ENCODE assay signal across 23 mouse cellular contexts in genomic region chr1:52141482-52141881, GRCm38 (mm10). TPM values are rescaled to one million over a fixed set of nuclear protein-coding genes. Genes with fewer than 3 reads are reported as not detected.
DNase-seq lines count a peak whose midpoint lies in the region; ATAC-seq and TF ChIP-seq lines count a peak whose summit lies in the region.
"Had no signal": no experiment of that assay in that cellular context is flagged by ENCODE, and none has a peak within 500 bp of the region (broad histone marks: within the 10 kb centered on the region; RNA-seq: fewer than 3 reads in every experiment).

No protein-coding gene starts in this region.

- H3K27ac ChIP-seq in heart, embryonic 10.5 days: peak overlapping the region; percentile 63
- peak overlapping the region; percentile 90 for H3K27ac ChIP-seq in CH12.LX (ENCODE audit: insufficient read depth, low read depth)
- no peak overlapping the region for H3K27ac ChIP-seq in forebrain, postnatal 0 days (ENCODE audit: low read depth, low read length)
- H3K27ac ChIP-seq: embryonic facial prominence, embryonic 13.5 days; forebrain, embryonic 13.5 days; heart, embryonic 15.5 days; kidney, embryonic 15.5 days had no signal

- peaks cover 25% of the 10 kb centered on the region for H3K4me1 ChIP-seq in heart, embryonic 10.5 days
- H3K4me1 ChIP-seq in CH12.LX (ENCODE audit: control insufficient read depth in 1 of 2, insufficient read depth in 2 of 2): peaks cover 29 to 84% of the 10 kb centered on the region in 2 experiments
- H3K4me1 ChIP-seq in forebrain, postnatal 0 days (ENCODE audit: insufficient read depth): no peaks in the 10 kb centered on the region
- H3K4me1 ChIP-seq: forebrain, embryonic 13.5 days had no signal

- no peaks in the 10 kb centered on the region for H3K9me3 ChIP-seq in heart, embryonic 10.5 days
- no peaks in the 10 kb centered on the region for H3K9me3 ChIP-seq in CH12.LX (replicated peaks; ENCODE audit: low read length)
- H3K9me3 ChIP-seq in forebrain, postnatal 0 days (ENCODE audit: low read length): no peaks in the 10 kb centered on the region
- H3K9me3 ChIP-seq: embryonic facial prominence, embryonic 13.5 days; forebrain, embryonic 13.5 days; heart, embryonic 15.5 days; kidney, embryonic 15.5 days had no signal

- no peak for DNase-seq in heart, embryonic 10.5 days (ENCODE audit: low spot score)
- DNase-seq in heart, postnatal 14 days: no peak
- DNase-seq in 416B (ENCODE audit: low read depth) (peak; percentile 60), CH12.LX (ENCODE audit: extremely low read depth) (no peak)
- DNase-seq in forebrain, postnatal 0 days: no peak
- DNase-seq in urinary bladder, postnatal 4 days (ENCODE audit: low spot score in 2 of 2): no peak
- DNase-seq: cerebellum, adult 18-20 months; cerebellum, postnatal 25 days; embryo, embryonic 11 days; gastrocnemius, postnatal 10 days; heart, adult 18-20 months; kidney, adult 11 months; kidney, postnatal 36 days; layer of hippocampus, postnatal 36 days; lung, adult 18-20 months; lung, postnatal 10 days; midbrain, embryonic 14.5 days had no signal

- TF ChIP-seq POLR2A in CH12.LX (IDR thresholded peaks at IDR 0.05; ENCODE audit: low read depth, low read length): no peak

- peak overlapping the region; percentile 13; the same call in 1 of the 2 replicates for H3K9ac ChIP-seq in CH12.LX (ENCODE audit: insufficient read depth, low read depth)
- H3K9ac ChIP-seq in forebrain, postnatal 0 days: no peak overlapping the region
- H3K9ac ChIP-seq: embryonic facial prominence, embryonic 13.5 days; forebrain, embryonic 13.5 days; heart, embryonic 15.5 days; kidney, embryonic 15.5 days had no signal

- no peak for TF ChIP-seq RAD21 in CH12.LX (IDR thresholded peaks at IDR 0.05; ENCODE audit: low read depth, low read length)

- ATAC-seq in megakaryocyte, adult 5-6 weeks (ENCODE audit: poor library complexity, severe bottlenecking): peak; percentile 90
- ATAC-seq in forebrain, postnatal 0 days: no peak
- ATAC-seq: forebrain, embryonic 13.5 days had no signal

- dilution Hi-C loops in CH12.LX (cut with MboI; ENCODE audit: extremely low pct_ligation_motif_present, extremely low pct_unique_long_range_greater_than_20kb, low sequenced_read_pairs): no loop called here

- 0 out of 2 replicates have a peak, but pooled peaks cover 2% of the 10 kb centered on the region for H3K79me2 ChIP-seq in CH12.LX (replicated peaks; ENCODE audit: control insufficient read depth, extremely low read depth, insufficient read depth, poor library complexity, severe bottlenecking)

- 42% methylated on average over 3 of the region's 3 CpGs for WGBS in heart, embryonic 10.5 days
- WGBS in forebrain, postnatal 0 days: 77% methylated on average over 3 of the region's 3 CpGs

- intact Hi-C loops in heart, postnatal 14 days (cut with DNase I): no loop called here

- TF ChIP-seq EP300 in CH12.LX (IDR thresholded peaks at IDR 0.05; ENCODE audit: low read length): 0 out of 2 replicates have a peak, but pooled peaks have one; percentile 19

- H3K27me3 ChIP-seq in heart, embryonic 10.5 days (ENCODE audit: insufficient read depth, poor library complexity, severe bottlenecking): no peaks in the 10 kb centered on the region
- H3K27me3 ChIP-seq in CH12.LX (replicated peaks): no peaks in the 10 kb centered on the region
- no peaks in the 10 kb centered on the region for H3K27me3 ChIP-seq in forebrain, postnatal 0 days (ENCODE audit: insufficient read depth, low read length)
- H3K27me3 ChIP-seq: embryonic facial prominence, embryonic 13.5 days; forebrain, embryonic 13.5 days; heart, embryonic 15.5 days; kidney, embryonic 15.5 days had no signal

- peaks cover 17% of the 10 kb centered on the region for H3K36me3 ChIP-seq in heart, embryonic 10.5 days
- peaks cover 80% of the 10 kb centered on the region in 2 experiments for H3K36me3 ChIP-seq in CH12.LX (replicated peaks in 1 of 2; ENCODE audit: control insufficient read depth in 1 of 2, insufficient read depth in 1 of 2, low read length in 1 of 2)
- H3K36me3 ChIP-seq in forebrain, postnatal 0 days (ENCODE audit: insufficient read depth): peaks cover 6% of the 10 kb centered on the region

- no peak for TF ChIP-seq CTCF in CH12.LX (conservative IDR thresholded peaks at IDR 0.05 in 1 of 2, IDR thresholded peaks at IDR 0.05 in 1 of 2; ENCODE audit: low read depth in 2 of 2, low read length in 2 of 2)
- TF ChIP-seq CTCF in forebrain, postnatal 0 days (IDR thresholded peaks at IDR 0.05; ENCODE audit: low read depth): no peak

- in situ Hi-C loops in CH12.LX (cut with MboI; ENCODE audit: low pct_ligation_motif_present, low pct_unique_long_range_greater_than_20kb, low sequenced_read_pairs): no loop called here

- no peak overlapping the region for H3K4me2 ChIP-seq in CH12.LX (ENCODE audit: insufficient read depth, low read depth, poor library complexity, severe bottlenecking)
- no peak overlapping the region for H3K4me2 ChIP-seq in forebrain, postnatal 0 days (ENCODE audit: low read depth)
- H3K4me2 ChIP-seq: embryonic facial prominence, embryonic 13.5 days; forebrain, embryonic 13.5 days; heart, embryonic 15.5 days; kidney, embryonic 15.5 days; liver, embryonic 11.5 days had no signal

- no peak overlapping the region for H3K4me3 ChIP-seq in heart, embryonic 10.5 days
- H3K4me3 ChIP-seq in CH12.LX (replicated peaks in 1 of 3; ENCODE audit: low read depth in 2 of 3, low read length in 2 of 3, poor library complexity in 1 of 3): no peak overlapping the region
- no peak overlapping the region for H3K4me3 ChIP-seq in forebrain, postnatal 0 days (ENCODE audit: low read depth, low read length)
- H3K4me3 ChIP-seq: embryonic facial prominence, embryonic 13.5 days; forebrain, embryonic 13.5 days; heart, embryonic 15.5 days; kidney, embryonic 15.5 days had no signal

TF ChIP-seq in CH12.LX, 34 proteins besides CTCF, POLR2A, EP300 and RAD21 (continues in another document):
- 0 out of 2 replicates have a peak, but pooled peaks have one; percentile 40 for TF ChIP-seq MXI1 (IDR thresholded peaks at IDR 0.05; ENCODE audit: low read depth, low read length)
- TF ChIP-seq ZKSCAN1 (IDR thresholded peaks at IDR 0.05; ENCODE audit: borderline replicate concordance, low read depth, low read length): no peak
- no peak for TF ChIP-seq PAX5 (IDR thresholded peaks at IDR 0.05; ENCODE audit: low read length)
- peak; percentile 21; the same call in 1 of the 2 replicates for TF ChIP-seq BHLHE40 (IDR thresholded peaks at IDR 0.05; ENCODE audit: low read depth, low read length)
- TF ChIP-seq SIN3A (IDR thresholded peaks at IDR 0.05; ENCODE audit: low read length): 0 out of 2 replicates have a peak, but pooled peaks have one; percentile 52
- TF ChIP-seq ZMIZ1 (IDR thresholded peaks at IDR 0.05; ENCODE audit: low read depth, low read length): no peak
- no peak for TF ChIP-seq JUN (IDR thresholded peaks at IDR 0.05; ENCODE audit: insufficient read depth, low read depth, low read length)
- TF ChIP-seq MAX (IDR thresholded peaks at IDR 0.05; ENCODE audit: low read length): no peak; the same call in 1 of the 2 replicates
- 0 out of 2 replicates have a peak, but pooled peaks have one; percentile 8 for TF ChIP-seq MEF2A (IDR thresholded peaks at IDR 0.05; ENCODE audit: borderline replicate concordance, low read depth, low read length)
- 0 out of 2 replicates have a peak, but pooled peaks have one; percentile 20 for TF ChIP-seq MAZ (IDR thresholded peaks at IDR 0.05; ENCODE audit: low read depth, low read length)
- TF ChIP-seq USF2 (conservative IDR thresholded peaks at IDR 0.05; ENCODE audit: low read depth, low read length): no peak
- TF ChIP-seq TCF12 (IDR thresholded peaks at IDR 0.05; ENCODE audit: low read depth, low read length): no peak; the same call in 1 of the 2 replicates
- no peak for TF ChIP-seq USF1 (IDR thresholded peaks at IDR 0.05; ENCODE audit: low read depth, low read length)
- no peak for TF ChIP-seq TBP (conservative IDR thresholded peaks at IDR 0.05; ENCODE audit: low read depth, low read length)
- no peak for TF ChIP-seq IRF4 (IDR thresholded peaks at IDR 0.05; ENCODE audit: low read depth, low read length)
- TF ChIP-seq POLR2AphosphoS2 (IDR thresholded peaks at IDR 0.05; ENCODE audit: low read depth, low read length): no peak
- no peak for TF ChIP-seq E2F4 (IDR thresholded peaks at IDR 0.05; ENCODE audit: insufficient replicate concordance, low read depth, low read length)
- TF ChIP-seq MYC (IDR thresholded peaks at IDR 0.05; ENCODE audit: low read depth, low read length): no peak
- TF ChIP-seq CHD2 (IDR thresholded peaks at IDR 0.05; ENCODE audit: low read length): no peak
- no peak for TF ChIP-seq SMC3 (IDR thresholded peaks at IDR 0.05; ENCODE audit: low read depth, low read length)
- TF ChIP-seq GABPA (IDR thresholded peaks at IDR 0.05; ENCODE audit: insufficient replicate concordance, low read depth, low read length): no peak
- no peak for TF ChIP-seq MAFK (IDR thresholded peaks at IDR 0.05; ENCODE audit: insufficient replicate concordance, low read length)
- TF ChIP-seq KAT2A (IDR thresholded peaks at IDR 0.05; ENCODE audit: insufficient replicate concordance, low read length): 0 out of 2 replicates have a peak, but pooled peaks have one; percentile 17
- TF ChIP-seq ZNF384 (IDR thresholded peaks at IDR 0.05; ENCODE audit: low read depth, low read length): no peak
- TF ChIP-seq UBTF (IDR thresholded peaks at IDR 0.05; ENCODE audit: low read depth, low read length): no peak
- TF ChIP-seq ETS1 (conservative IDR thresholded peaks at IDR 0.05; ENCODE audit: low read depth, low read length): no peak
- no peak for TF ChIP-seq NRF1 (IDR thresholded peaks at IDR 0.05; ENCODE audit: low read depth, low read length)
- TF ChIP-seq RCOR1 (conservative IDR thresholded peaks at IDR 0.05; ENCODE audit: low read depth, low read length): no peak
- TF ChIP-seq HCFC1 (IDR thresholded peaks at IDR 0.05; ENCODE audit: low read depth, low read length): no peak
- no peak for TF ChIP-seq ZC3H11A (IDR thresholded peaks at IDR 0.05; ENCODE audit: low read depth, low read length)
- TF ChIP-seq JUND (conservative IDR thresholded peaks at IDR 0.05; ENCODE audit: low read depth, low read length): no peak
- TF ChIP-seq CHD1 (IDR thresholded peaks at IDR 0.05; ENCODE audit: low read depth, low read length): no peak

RNA-seq across cellular contexts. Expression of gene Stat1, which starts 22.2 kb away (rescaled TPM):
- polyA plus RNA-seq in heart, embryonic 10.5 days (2016; fragmentation: Nextera tagmentation; extraction: Ambion mirVana): 17.9 and 25.8 TPM in 2 replicates
- 10 to 100 TPM; 22.2 to 22.7 TPM for total RNA-seq in heart, postnatal 14 days (2021)
- 119 and 143 TPM in 2 replicates for total RNA-seq in CH12.LX (2012; rRNA removed)
- 179 and 190 TPM in 2 replicates for total RNA-seq in CH12.LX (2014; rRNA removed)
- 94.6 and 101 TPM in 2 replicates for polyA plus RNA-seq in CH12.LX (2012; ENCODE audit: insufficient read length, low read depth)
- 137 and 153 TPM in 2 replicates for total RNA-seq in megakaryocyte, adult 5-6 weeks (2015)
- total RNA-seq in megakaryocyte, adult 5-6 weeks (2017): 137 and 148 TPM in 2 replicates
- 10.9 and 22.3 TPM in 2 replicates for total RNA-seq in forebrain, postnatal 0 days (2014; rRNA removed)
- 9.3 and 12.2 TPM in 2 replicates for polyA plus RNA-seq in forebrain, postnatal 0 days (2015; fragmentation: Nextera tagmentation; extraction: Ambion mirVana)
